Mouse (Mus musculus): ENCODE data around the gene Asb16. TPM values are rescaled to one million over a fixed set of nuclear protein-coding genes. Genes with fewer than 3 reads are reported as not detected.

Gene Asb16
- total and polyA plus RNA-seq, 2 experiments from 2014 or later, result 0.41 to 2.6 TPM

GRCm38 (mm10) chr11:102305359-102305758 is 36.8 kb downstream of the Asb16 start:
- Histone ChIP-seq H3K9me3 (ENCODE audit: low read length) (no peaks in the 10 kb centered on the region), H3K27me3 (ENCODE audit: insufficient read depth, low read length) (no peaks in the 10 kb centered on the region), H3K36me3 (ENCODE audit: insufficient read depth, low read length) (peaks cover 29% of the 10 kb centered on the region), H3K4me2 (ENCODE audit: low read depth, low read length) (no peak overlapping the region), H3K27ac (no peak overlapping the region), H3K4me3 (ENCODE audit: low read length) (no peak overlapping the region), H3K4me1 (ENCODE audit: insufficient read depth, low read length) (no peaks in the 10 kb centered on the region), H3K9ac (replicated peaks; ENCODE audit: low read length) (no peak overlapping the region)
- WGBS, result 63% methylated on average over 3 of the region's 3 CpGs
- no peak for TF ChIP-seq CTCF (IDR thresholded peaks at IDR 0.05; ENCODE audit: low read depth)
- ATAC-seq (no peak), DNase-seq (ENCODE audit: low spot score) (no peak)

DNA sequence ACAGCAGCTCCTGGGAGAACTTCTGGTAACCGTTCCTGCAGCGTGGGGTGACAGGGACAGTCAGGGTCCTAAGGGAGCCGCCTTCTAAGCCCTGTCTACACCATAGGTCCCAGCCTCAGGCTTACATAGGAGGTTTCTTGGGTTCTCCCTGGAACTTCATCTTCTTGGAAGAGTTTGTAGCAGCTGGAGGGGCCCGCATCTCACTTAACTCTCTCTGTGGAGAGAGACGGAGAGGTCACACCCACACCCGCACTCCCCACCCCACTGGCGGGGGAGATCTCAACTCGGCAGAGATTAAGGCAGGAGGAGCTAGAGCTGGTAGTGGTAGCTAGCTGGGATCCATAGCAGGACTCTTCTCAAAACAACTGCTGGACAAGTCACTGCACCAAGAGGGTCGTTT is 39.6 kb downstream of the Asb16 start:
- ATAC-seq (no peak), DNase-seq (ENCODE audit: low spot score) (no peak)
- H3K9ac ChIP-seq (replicated peaks; ENCODE audit: low read length), result no peak overlapping the region
- H3K4me2 ChIP-seq (ENCODE audit: low read depth, low read length), result no peak overlapping the region
- 83% methylated on average over 9 of the region's 9 CpGs for WGBS
- no peaks in the 10 kb centered on the region for H3K4me1 ChIP-seq (ENCODE audit: insufficient read depth, low read length)
- no peak overlapping the region for H3K4me3 ChIP-seq (ENCODE audit: low read length)
- no peaks in the 10 kb centered on the region for H3K27me3 ChIP-seq (ENCODE audit: insufficient read depth, low read length)
- H3K27ac ChIP-seq, result no peak overlapping the region
- H3K9me3 ChIP-seq (ENCODE audit: low read length), result no peaks in the 10 kb centered on the region
- peaks cover 34% of the 10 kb centered on the region for H3K36me3 ChIP-seq (ENCODE audit: insufficient read depth, low read length)
- no peak for TF ChIP-seq CTCF (IDR thresholded peaks at IDR 0.05; ENCODE audit: low read depth)

GRCm38 (mm10) chr11:102308979-102309378 is 40.4 kb downstream of the Asb16 start:
- DNase-seq (ENCODE audit: low spot score) (peak; percentile 97), ATAC-seq (peak; percentile 92)
- 0 out of 2 replicates have a peak overlapping the region, but pooled peaks have one; percentile 19 for H3K9ac ChIP-seq (replicated peaks; ENCODE audit: low read length)
- H3K36me3 ChIP-seq (ENCODE audit: insufficient read depth, low read length), result peaks cover 42% of the 10 kb centered on the region
- peak; percentile 98 for TF ChIP-seq CTCF (IDR thresholded peaks at IDR 0.05; ENCODE audit: low read depth)
- H3K27me3 ChIP-seq (ENCODE audit: insufficient read depth, low read length), result no peaks in the 10 kb centered on the region
- H3K4me3 ChIP-seq (ENCODE audit: low read length), result peak overlapping the region; percentile 3; the same call in 1 of the 2 replicates
- peak overlapping the region; percentile 52 for H3K4me2 ChIP-seq (ENCODE audit: low read depth, low read length)
- WGBS, result 2% methylated on average over 27 of the region's 27 CpGs
- H3K4me1 ChIP-seq (ENCODE audit: insufficient read depth, low read length), result no peaks in the 10 kb centered on the region
- peak overlapping the region; percentile 16; the same call in 1 of the 2 replicates for H3K27ac ChIP-seq
- no peaks in the 10 kb centered on the region for H3K9me3 ChIP-seq (ENCODE audit: low read length)

DNA sequence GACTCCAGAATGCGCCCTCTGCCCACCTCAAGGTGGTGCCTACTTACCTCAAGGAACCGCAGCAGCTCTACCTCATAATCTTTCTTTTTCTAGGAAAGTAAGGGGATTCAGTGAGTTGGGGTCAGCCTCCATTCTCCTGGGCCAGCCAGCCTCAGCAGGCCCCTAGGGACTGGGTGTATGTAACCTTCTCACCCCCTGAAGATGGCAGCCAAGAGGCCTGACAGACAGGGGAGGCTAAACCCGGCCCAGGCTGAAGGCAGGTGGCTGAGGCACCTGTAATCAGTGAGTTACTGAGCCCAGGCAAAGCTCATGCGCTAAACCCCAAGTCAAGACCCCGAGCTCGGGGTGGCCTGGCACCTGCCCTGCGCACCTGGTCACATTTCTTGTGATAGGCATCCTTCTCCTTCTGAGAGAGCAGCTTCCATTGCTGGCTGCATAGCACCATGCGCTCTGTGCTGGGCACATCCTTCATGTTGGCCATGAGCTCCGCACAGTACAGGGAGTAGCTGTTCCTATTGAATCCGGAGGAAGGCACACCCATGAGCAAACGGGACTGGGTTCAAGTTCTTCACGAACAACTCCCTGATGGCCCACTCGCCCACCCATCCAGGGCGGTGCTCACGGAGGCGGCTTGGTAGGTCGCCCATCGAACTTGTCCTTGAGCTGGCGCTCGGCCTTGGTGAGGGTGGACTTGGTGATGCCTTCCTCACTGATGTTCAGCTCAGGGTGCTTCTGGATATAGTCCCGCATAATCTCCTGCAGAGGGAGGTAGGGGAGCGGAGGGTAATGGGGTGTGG is 41.5 kb downstream of the Asb16 start:
- H3K9ac ChIP-seq (replicated peaks; ENCODE audit: low read length), result no peak overlapping the region
- 92% methylated on average over 22 of the region's 22 CpGs for WGBS
- ATAC-seq (peak; percentile 2; the same call in 1 of the 2 replicates), DNase-seq (ENCODE audit: low spot score) (no peak)
- H3K9me3 ChIP-seq (ENCODE audit: low read length), result no peaks in the 10 kb centered on the region
- TF ChIP-seq CTCF (IDR thresholded peaks at IDR 0.05; ENCODE audit: low read depth), result no peak
- H3K27ac ChIP-seq, result peak overlapping the region; percentile 16; the same call in 1 of the 2 replicates
- no peaks in the 10 kb centered on the region for H3K4me1 ChIP-seq (ENCODE audit: insufficient read depth, low read length)
- H3K27me3 ChIP-seq (ENCODE audit: insufficient read depth, low read length), result no peaks in the 10 kb centered on the region
- H3K4me2 ChIP-seq (ENCODE audit: low read depth, low read length), result no peak overlapping the region
- H3K4me3 ChIP-seq (ENCODE audit: low read length), result no peak overlapping the region
- H3K36me3 ChIP-seq (ENCODE audit: insufficient read depth, low read length), result peaks cover 49% of the 10 kb centered on the region

GRCm38 (mm10) chr11:102310768-102311695 is 42.5 kb downstream of the Asb16 start:
- no peak overlapping the region for H3K4me2 ChIP-seq (ENCODE audit: low read depth, low read length)
- WGBS, result 54% methylated on average over 34 of the region's 38 CpGs
- no peaks in the 10 kb centered on the region for H3K27me3 ChIP-seq (ENCODE audit: insufficient read depth, low read length)
- H3K4me1 ChIP-seq (ENCODE audit: insufficient read depth, low read length), result 0 out of 2 replicates have a peak, but pooled peaks cover 3% of the 10 kb centered on the region
- H3K9ac ChIP-seq (replicated peaks; ENCODE audit: low read length), result no peak overlapping the region
- no peak for DNase-seq (ENCODE audit: low spot score)
- peaks cover 47% of the 10 kb centered on the region for H3K36me3 ChIP-seq (ENCODE audit: insufficient read depth, low read length)
- H3K9me3 ChIP-seq (ENCODE audit: low read length), result no peaks in the 10 kb centered on the region
- H3K4me3 ChIP-seq (ENCODE audit: low read length), result no peak overlapping the region
- TF ChIP-seq CTCF (IDR thresholded peaks at IDR 0.05; ENCODE audit: low read depth), result no peak
- H3K27ac ChIP-seq, result no peak overlapping the region
- ATAC-seq, result no peak

DNA sequence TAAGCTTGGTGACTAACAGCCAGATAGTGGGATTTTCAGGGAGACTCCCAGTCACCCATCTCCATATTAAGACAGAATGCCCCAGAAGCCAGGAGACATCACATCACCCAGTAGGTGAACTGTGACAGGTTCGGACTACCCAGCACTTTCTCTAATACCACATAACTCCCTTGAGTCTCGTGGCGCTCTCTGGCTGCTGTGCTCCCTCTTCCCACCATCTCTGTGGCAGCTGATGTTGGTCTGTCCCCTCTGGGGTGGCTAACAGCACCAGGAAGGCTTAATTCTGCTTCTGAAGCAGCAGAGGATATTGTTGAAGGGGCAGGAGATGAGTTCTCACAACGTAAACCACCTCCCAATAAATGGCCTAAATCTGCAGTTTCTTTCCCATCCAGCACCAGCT is 43.4 kb downstream of the Asb16 start:
- H3K9ac ChIP-seq (replicated peaks; ENCODE audit: low read length), result no peak overlapping the region
- ATAC-seq, result no peak

More for the DNA sequence above, 43.4 kb downstream of the Asb16 start:
- no peak for DNase-seq (ENCODE audit: low spot score)
- 0 out of 2 replicates have a peak, but pooled peaks cover 7% of the 10 kb centered on the region for H3K4me1 ChIP-seq (ENCODE audit: insufficient read depth, low read length)
- no peaks in the 10 kb centered on the region for H3K27me3 ChIP-seq (ENCODE audit: insufficient read depth, low read length)
- TF ChIP-seq CTCF (IDR thresholded peaks at IDR 0.05; ENCODE audit: low read depth), result no peak
- H3K27ac ChIP-seq, result no peak overlapping the region
- no peak overlapping the region for H3K4me3 ChIP-seq (ENCODE audit: low read length)
- H3K36me3 ChIP-seq (ENCODE audit: insufficient read depth, low read length), result peaks cover 38% of the 10 kb centered on the region
- 83% methylated on average over 4 of the region's 4 CpGs for WGBS
- H3K4me2 ChIP-seq (ENCODE audit: low read depth, low read length), result no peak overlapping the region
- no peaks in the 10 kb centered on the region for H3K9me3 ChIP-seq (ENCODE audit: low read length)
